Comparison of ENCODE assay signal across 7 mouse cellular contexts in genomic region chr11:58199229-58200037, GRCm38 (mm10). TPM values are rescaled to one million over a fixed set of nuclear protein-coding genes. Genes with fewer than 3 reads are reported as not detected.
DNase-seq lines count a peak whose midpoint lies in the region; ATAC-seq and TF ChIP-seq lines count a peak whose summit lies in the region.
"Not testable (repeated sequence)": the region's sequence is repeated elsewhere in the genome, so short reads cannot be mapped to it uniquely, and the experiment has no call there.

TSS of gene Igtp (plus strand) at chr11:58199556.
TSS of gene Irgm2 (plus strand) at chr11:58199618.

- not testable (repeated sequence) for H3K79me2 ChIP-seq in liver, adult 2 months (ENCODE audit: control insufficient read depth, insufficient read depth, low read length)

- not testable (repeated sequence) for H3K36me3 ChIP-seq in liver, adult 2 months (ENCODE audit: control insufficient read depth, insufficient read depth, low read length); midbrain, postnatal 0 days (ENCODE audit: insufficient read depth, low read length); spleen, adult 2 months (ENCODE audit: control insufficient read depth, insufficient read depth, low read length)

- peak within 1 kb of the TSS; percentile 34 for H3K4me2 ChIP-seq in midbrain, postnatal 0 days (ENCODE audit: low read depth, low read length, poor library complexity, severe bottlenecking)

- peak; percentile 89 for DNase-seq in adrenal gland, postnatal 10 days
- peak; percentile 87 to 89 for DNase-seq in heart, adult 9 months (ENCODE audit: low spot score in 2 of 2)
- peak; percentile 82 to 87 for DNase-seq in kidney, adult 8-10 months
- peak; percentile 87 for DNase-seq in liver, adult 2 months (ENCODE audit: extremely low read depth, low read depth, low spot score)
- peak; percentile 26 for DNase-seq in midbrain, postnatal 0 days (ENCODE audit: low spot score)
- DNase-seq in spleen, adult 2 months (ENCODE audit: low read depth in 1 of 2, low spot score in 2 of 2): peak; percentile 79 to 88

- H3K4me1 ChIP-seq in embryonic fibroblast, embryonic 13.5 days (ENCODE audit: control insufficient read depth, insufficient read depth, low read length); midbrain, postnatal 0 days (ENCODE audit: insufficient read depth, low read length); spleen, adult 2 months (ENCODE audit: control insufficient read depth, insufficient read depth, insufficient read length): not testable (repeated sequence)
- H3K4me1 ChIP-seq in liver, adult 2 months (ENCODE audit: control insufficient read depth, insufficient read depth, low read length): peaks cover 13% of the 10 kb centered on the region

- H3K27ac ChIP-seq in embryonic fibroblast, embryonic 13.5 days (ENCODE audit: insufficient read depth, low read length): peak within 1 kb of the TSS; percentile 28; the same call in 1 of the 2 replicates
- H3K27ac ChIP-seq in liver, adult 2 months (replicated peaks; ENCODE audit: insufficient read depth, low read depth, low read length): peak within 1 kb of the TSS; percentile 91
- H3K27ac ChIP-seq in midbrain, postnatal 0 days (ENCODE audit: low read depth, low read length): not testable (repeated sequence)
- H3K27ac ChIP-seq in spleen, adult 2 months (ENCODE audit: insufficient read depth, low read length): peak within 1 kb of the TSS; percentile 95

- 1% methylated on average over 14 of the region's 15 CpGs for WGBS in liver, adult 2 months
- 10% methylated on average over 11 of the region's 15 CpGs for WGBS in midbrain, postnatal 0 days
- WGBS in spleen, adult 2 months: under 1% methylated on average over 14 of the region's 15 CpGs

- not testable (repeated sequence) for H3K27me3 ChIP-seq in liver, adult 2 months (ENCODE audit: control insufficient read depth, insufficient read depth, low read length); midbrain, postnatal 0 days (ENCODE audit: insufficient read depth, low read length); spleen, adult 2 months (ENCODE audit: control insufficient read depth, insufficient read depth, low read length)

- H3K4me3 ChIP-seq in embryonic fibroblast, embryonic 13.5 days (ENCODE audit: insufficient read depth, low read length): peak within 1 kb of the TSS; percentile 61
- H3K4me3 ChIP-seq in liver, adult 2 months (ENCODE audit: insufficient read depth, low read depth, low read length): peak within 1 kb of the TSS; percentile 70
- peak within 1 kb of the TSS; percentile 29 for H3K4me3 ChIP-seq in midbrain, postnatal 0 days (ENCODE audit: low read depth, low read length)
- peak within 1 kb of the TSS; percentile 78 for H3K4me3 ChIP-seq in spleen, adult 2 months (ENCODE audit: extremely low read depth, insufficient read depth, insufficient read length)

- not testable (repeated sequence) for H3K9me3 ChIP-seq in midbrain, postnatal 0 days (ENCODE audit: low read length)

- peak; percentile 55 for TF ChIP-seq POLR2A in embryonic fibroblast, embryonic 13.5 days (IDR thresholded peaks at IDR 0.05; ENCODE audit: low read depth, low read length)
- not testable (repeated sequence) for TF ChIP-seq POLR2A in liver, adult 2 months (IDR thresholded peaks at IDR 0.05; ENCODE audit: extremely low read depth, insufficient read depth, low read length)
- TF ChIP-seq POLR2A in spleen, adult 2 months (IDR thresholded peaks at IDR 0.05; ENCODE audit: low read depth, low read length): peak; percentile 66

- H3K9ac ChIP-seq in liver, adult 2 months (ENCODE audit: low read depth, low read length): peak within 1 kb of the TSS; percentile 71
- 0 out of 2 replicates have a peak within 1 kb of the TSS, but pooled peaks have one; percentile 9 for H3K9ac ChIP-seq in midbrain, postnatal 0 days (replicated peaks; ENCODE audit: low read length, poor library complexity, severe bottlenecking)

- not testable (repeated sequence) for ATAC-seq in midbrain, postnatal 0 days (ENCODE audit: low FRiP score)

- not testable (repeated sequence) for TF ChIP-seq CTCF in embryonic fibroblast, embryonic 13.5 days (IDR thresholded peaks at IDR 0.05; ENCODE audit: borderline replicate concordance, insufficient read depth, low read length); liver, adult 2 months (IDR thresholded peaks at IDR 0.05; ENCODE audit: low read depth, low read length); midbrain, postnatal 0 days (IDR thresholded peaks at IDR 0.05); spleen, adult 2 months (IDR thresholded peaks at IDR 0.05; ENCODE audit: extremely low read depth, insufficient read depth, insufficient read length, insufficient replicate concordance)

RNA-seq across cellular contexts. Expression of gene Igtp, which starts in this region (rescaled TPM):
- total RNA-seq in adrenal gland, postnatal 10 days (2021): 1 to 10 TPM; 7.7 to 8.4 TPM
- polyA plus RNA-seq in embryonic fibroblast, embryonic 13.5 days (2011; ENCODE audit: insufficient read length, low read depth, missing spikeins): 8.3 and 11.7 TPM in 2 replicates
- total RNA-seq in liver, adult 2 months (2014; rRNA removed): 32.5 and 33.0 TPM in 2 replicates
- 46.1 and 52.9 TPM in 2 replicates for polyA plus RNA-seq in liver, adult 2 months (2012; rRNA removed)
- total RNA-seq in midbrain, postnatal 0 days (2014; rRNA removed): 1.6 and 2.4 TPM in 2 replicates
- 1.9 and 2.7 TPM in 2 replicates for polyA plus RNA-seq in midbrain, postnatal 0 days (2015; fragmentation: Nextera tagmentation; extraction: Ambion mirVana)
- polyA plus RNA-seq in spleen, adult 2 months (2012; rRNA removed): 25.4 and 27.3 TPM in 2 replicates

RNA-seq across cellular contexts. Expression of gene Irgm2, which starts in this region (rescaled TPM):
- total RNA-seq in adrenal gland, postnatal 10 days (2021): 1 to 10 TPM; 8.8 to 9.8 TPM
- polyA plus RNA-seq in embryonic fibroblast, embryonic 13.5 days (2011; ENCODE audit: insufficient read length, low read depth, missing spikeins): 10.0 and 12.3 TPM in 2 replicates
- 21.8 and 23.9 TPM in 2 replicates for total RNA-seq in liver, adult 2 months (2014; rRNA removed)
- polyA plus RNA-seq in liver, adult 2 months (2012; rRNA removed): 29.6 and 40.8 TPM in 2 replicates
- total RNA-seq in midbrain, postnatal 0 days (2014; rRNA removed): 0.77 and 2.1 TPM in 2 replicates
- 0.67 and 1.1 TPM in 2 replicates for polyA plus RNA-seq in midbrain, postnatal 0 days (2015; fragmentation: Nextera tagmentation; extraction: Ambion mirVana)
- polyA plus RNA-seq in spleen, adult 2 months (2012; rRNA removed): 18.3 and 21.1 TPM in 2 replicates

Comparison
In these comparisons a context has a peak if more than half of its experiments do, and no peak if none do; other contexts are left out.
1. DNase-seq: peak in every context shown above with its lines; median percentile 89 in adrenal gland, postnatal 10 days; 88 in heart, adult 9 months; 87 in liver, adult 2 months; 84 in kidney, adult 8-10 months; 84 in spleen, adult 2 months; 26 in midbrain, postnatal 0 days.